Mouse (Mus musculus): ENCODE results near the gene Lgi4.

GRCm38 (mm10) chr7:31059108-31059507 lies at the start of gene Lgi4:
- TF ChIP-seq CTCF (IDR thresholded peaks at IDR 0.05; ENCODE audit: low read depth) (peak; percentile 98), EP300 (optimal IDR thresholded peaks at IDR 0.05) (no peak)

Measured in stomach, postnatal 0 days (tissue).